Mouse (Mus musculus): ENCODE measurements around the gene Tmem156. TPM values are rescaled to one million over a fixed set of nuclear protein-coding genes. Genes with fewer than 3 reads are reported as not detected.
"Not testable (repeated sequence)": the region's sequence is repeated elsewhere in the genome, so short reads cannot be mapped to it uniquely, and the experiment has no call there.

Tmem156 gene
- not detected for total RNA-seq (2021)
- long read RNA-seq, experiment 1, result 0 reads
- long read RNA-seq, experiment 2, result 0 reads

DNA sequence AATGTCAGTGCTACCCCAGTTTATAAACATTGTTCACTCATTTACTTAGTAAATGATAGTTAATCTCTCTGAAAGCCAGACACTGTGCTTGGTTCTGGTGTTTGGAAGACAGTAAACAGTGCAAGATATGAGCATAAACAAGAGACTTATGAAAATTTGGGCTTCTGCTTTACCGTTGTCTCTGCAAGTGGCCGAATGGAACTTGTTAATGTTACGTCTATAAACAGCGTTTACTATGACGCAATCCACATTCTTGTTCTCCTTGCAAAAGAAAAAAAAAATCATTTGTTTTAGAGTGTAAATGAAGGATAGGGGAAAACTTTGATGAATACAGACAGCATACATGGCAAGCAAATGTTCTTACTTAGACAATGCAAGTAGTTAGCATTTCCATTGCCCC, at the start of gene Tmem156:
Gene Tmem156 (minus strand): TSS at position 212 of the 400 bp plus-strand sequence.
- no peak for DNase-seq

DNA sequence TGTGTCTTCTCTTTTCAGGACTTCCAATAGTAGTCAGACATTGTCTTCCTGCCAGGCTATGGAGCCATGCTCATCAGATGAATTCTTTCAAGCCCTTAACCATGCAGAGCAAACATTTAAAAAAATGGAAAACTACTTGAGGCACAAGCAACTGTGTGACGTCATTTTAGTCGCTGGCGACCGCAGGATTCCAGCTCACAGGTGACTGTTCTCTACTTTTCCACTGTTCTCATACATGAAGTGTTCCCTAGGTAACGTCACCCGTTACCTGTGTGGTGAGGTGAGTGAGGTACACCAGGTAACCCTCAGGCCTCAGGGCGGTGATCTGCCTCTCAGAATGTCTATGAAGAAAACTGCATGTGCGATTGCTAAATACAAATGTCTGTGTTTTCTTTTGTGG, 49.3 kb upstream of the Tmem156 start:
- DNase-seq, result no peak

DNA sequence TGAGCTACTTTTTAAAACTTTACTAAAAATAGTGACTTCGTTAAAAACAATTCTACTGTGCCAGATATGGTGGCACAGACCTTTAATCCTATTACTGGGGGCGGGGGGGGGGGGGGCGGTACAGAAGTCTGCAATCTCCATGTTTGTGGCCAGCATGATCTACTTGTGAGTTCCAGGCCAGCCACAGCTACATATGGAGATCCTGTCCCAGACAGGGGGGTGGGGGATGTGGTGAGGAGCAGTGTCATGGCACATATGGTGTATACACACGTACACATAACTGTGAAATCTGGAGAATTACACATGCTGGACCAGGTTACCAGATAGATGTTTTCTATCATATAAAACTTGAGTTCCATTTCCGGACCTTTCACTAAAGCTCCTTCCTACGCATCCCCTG, 45.1 kb upstream of the Tmem156 start:
- no peak for DNase-seq

DNA sequence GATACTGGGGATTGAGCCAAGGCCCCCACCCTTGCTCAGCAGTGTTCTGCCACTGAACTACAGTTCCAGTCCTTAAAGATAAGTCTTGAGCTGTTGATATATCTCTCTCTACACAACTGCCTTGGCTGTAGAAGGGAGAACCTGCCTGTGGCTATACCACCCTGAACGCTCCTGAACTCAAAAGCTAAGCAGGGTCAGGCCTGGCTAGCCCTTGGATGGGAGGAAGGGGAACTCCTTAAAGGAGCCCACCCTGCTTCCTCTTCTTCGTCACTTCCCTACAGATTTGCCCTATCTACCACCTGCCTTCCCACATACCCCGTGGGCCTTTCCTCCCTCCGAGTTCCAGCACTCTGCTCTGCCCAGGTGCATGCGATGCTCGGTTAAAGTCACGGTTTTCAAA, 44.2 kb upstream of the Tmem156 start:
- no peak for DNase-seq

DNA sequence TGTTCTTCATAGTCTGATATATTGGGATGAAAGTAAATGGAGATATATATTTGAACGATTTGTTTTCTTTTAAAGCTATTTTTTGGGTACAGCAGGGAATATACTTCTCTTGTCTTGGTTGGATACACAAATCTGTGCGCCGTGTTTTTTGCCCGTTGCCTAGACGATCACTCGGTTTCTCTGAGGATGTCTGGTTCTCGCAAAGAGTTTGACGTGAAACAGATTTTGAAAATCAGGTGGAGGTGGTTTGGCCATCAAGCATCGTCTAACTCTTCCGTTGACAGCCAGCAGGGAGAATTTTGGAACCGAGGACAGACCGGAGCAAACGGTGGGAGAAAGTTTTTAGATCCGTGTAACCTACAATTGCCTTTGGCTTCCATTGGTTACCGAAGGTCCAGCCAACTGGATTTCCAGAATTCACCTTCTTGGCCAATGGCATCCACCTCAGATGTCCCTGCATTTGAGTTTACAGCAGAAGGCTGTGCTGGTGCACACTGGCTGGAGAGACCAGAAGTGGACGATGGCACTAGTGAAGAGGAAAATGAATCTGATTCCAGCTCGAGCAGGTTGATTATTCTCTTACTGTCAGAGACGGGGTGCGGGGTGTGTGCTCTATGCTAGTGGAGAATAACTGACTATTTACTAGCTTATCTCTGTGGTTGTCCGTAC, 39.4 kb upstream of the Tmem156 start:
- DNase-seq, result no peak

DNA sequence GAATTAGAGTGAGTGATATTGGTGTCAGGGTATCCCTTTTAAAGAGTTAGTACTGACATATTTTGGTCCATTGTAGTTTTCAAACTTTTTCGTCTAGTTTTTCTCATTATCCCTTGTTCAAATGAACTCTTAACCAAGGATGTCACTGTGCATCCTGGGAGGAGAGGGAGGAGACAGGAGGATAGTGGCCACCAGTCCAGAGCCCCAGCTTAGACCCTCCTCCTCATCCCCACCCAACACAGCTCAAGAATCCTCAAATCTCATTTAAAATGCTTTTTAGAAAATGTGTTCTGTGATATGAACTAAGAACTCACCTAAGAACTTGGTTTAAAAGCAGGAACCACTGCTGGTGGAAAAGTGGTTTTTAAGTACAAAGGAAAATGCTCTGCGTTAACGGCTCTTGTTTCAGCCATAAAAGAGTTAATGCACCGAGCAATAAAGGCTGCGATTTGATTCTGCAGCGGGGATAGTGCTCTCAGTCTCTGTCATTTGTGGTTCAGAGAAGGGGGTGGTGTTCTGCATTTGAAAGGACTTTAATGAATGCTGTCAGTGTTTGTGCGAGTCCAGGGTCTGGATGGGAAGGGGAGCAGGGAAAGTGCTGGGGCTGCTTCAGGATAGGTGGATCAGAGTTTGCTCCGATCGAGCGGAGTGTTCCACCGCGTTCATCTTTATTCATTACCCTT, 38.7 kb upstream of the Tmem156 start:
- DNase-seq, result no peak

DNA sequence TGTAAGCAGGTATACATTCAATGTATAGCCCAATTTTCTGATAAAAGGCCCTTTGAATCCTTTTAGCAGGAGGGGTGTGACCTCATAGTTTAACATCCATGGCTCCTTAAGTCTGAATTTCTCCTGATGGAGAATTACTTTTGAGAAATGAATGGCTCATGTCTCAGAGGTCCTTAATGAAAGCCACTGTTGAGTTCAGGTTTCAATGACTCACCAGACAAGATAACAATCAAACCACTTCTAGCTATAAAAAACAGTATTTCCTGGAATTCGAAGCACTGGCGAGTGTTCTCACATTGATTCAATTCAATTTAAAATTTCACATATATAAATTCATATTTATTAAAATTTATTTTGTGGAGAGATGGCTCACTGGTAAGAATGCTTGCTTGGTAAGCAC, 36.5 kb upstream of the Tmem156 start:
- no peak for DNase-seq

DNA sequence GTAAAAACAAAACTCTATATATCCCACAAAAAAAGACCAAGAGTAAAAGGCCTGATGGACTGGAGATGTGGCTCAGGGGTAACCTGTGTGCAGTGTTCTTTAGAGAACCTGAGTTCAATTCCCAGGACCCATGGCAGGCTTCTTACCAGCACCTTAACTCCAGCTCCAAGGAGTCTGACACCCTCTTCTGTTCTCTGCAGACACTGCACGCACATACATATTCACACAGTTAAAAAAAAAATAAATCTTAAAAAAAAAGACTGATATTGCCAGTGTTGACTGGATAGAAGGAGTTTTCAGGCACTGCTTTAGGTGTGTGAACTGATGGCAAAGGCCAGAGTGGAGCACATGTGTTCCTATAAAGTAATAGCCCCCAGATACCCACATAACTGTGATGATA, 34.2 kb upstream of the Tmem156 start:
- no peak for DNase-seq

DNA sequence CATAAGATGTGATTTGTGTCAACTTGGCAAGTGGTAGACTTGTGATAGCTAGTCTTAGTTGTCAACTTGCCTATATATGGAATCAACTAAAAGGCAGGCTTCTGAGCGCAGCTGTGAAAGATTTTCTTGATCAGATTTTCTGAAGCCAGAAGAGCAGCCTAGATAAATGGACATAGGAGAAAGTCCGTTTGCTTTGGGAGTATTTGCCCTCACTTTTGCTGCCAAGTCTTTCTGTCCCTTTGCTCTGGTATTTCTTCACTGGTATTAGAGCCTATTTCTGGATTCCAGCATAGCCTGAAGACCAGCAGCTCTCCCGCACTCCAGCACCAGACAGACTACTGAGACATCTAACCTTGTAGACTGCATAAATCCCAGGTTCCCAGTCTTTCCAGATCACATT, 30.7 kb upstream of the Tmem156 start:
- no peak for DNase-seq

DNA sequence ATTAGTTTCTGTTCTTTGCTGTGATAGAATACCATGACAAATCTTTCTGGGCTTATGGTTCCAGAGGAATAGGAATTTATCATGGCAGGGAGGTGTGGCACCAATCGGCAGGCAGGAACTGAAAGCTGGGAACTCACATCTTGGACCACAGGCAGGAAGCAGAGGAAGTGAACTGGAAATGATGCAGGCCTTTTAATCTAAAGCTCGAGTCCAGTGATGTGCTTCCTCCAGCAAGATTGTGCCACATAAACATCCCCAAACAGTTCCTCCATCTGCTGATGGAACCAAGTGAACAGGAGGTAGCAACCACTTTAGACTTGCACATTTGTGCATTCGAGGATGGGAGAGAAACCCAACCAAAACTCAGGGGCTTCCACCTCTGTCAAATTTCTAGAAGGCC, 28.0 kb upstream of the Tmem156 start:
- no peak for DNase-seq

DNA sequence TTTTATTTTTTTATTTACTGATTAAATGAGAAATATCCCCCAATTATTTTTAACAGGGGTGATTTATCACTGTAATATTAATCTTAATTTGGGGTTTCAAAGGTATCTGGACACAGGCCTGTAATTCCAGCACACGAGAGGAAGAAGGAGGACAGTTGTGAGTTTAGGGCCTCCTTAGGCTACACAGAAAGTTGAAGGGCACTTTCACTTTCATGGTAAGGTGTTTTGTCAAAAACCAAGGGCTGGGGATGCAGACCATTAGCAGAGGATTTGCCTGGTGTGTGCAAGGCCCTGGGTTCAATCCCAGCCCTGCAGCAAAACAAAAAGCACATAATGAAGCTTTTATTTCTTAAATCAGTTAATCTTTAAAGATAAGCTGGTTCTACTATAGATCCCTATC, 27.6 kb upstream of the Tmem156 start:
- DNase-seq, result no peak

DNA sequence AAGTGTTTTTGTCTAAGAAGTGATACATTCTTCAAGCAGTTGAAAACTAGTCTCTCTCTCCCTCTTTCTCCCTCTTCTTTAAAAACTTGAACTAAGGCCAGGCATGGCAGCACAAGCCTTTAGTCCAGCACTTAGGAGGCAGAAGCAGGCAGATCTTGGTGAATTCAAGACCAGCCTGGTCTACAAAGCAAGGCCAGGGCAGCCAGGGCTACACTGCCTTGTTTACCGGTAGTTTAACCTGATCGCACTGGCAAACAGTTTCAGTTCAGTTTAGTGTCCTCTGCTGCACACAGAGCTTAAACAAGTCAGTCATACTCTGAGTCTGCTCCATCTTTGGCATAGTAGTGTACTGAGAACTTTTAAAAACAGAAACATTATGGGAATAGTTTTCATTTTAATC, 24.9 kb upstream of the Tmem156 start:
- no peak for DNase-seq

DNA sequence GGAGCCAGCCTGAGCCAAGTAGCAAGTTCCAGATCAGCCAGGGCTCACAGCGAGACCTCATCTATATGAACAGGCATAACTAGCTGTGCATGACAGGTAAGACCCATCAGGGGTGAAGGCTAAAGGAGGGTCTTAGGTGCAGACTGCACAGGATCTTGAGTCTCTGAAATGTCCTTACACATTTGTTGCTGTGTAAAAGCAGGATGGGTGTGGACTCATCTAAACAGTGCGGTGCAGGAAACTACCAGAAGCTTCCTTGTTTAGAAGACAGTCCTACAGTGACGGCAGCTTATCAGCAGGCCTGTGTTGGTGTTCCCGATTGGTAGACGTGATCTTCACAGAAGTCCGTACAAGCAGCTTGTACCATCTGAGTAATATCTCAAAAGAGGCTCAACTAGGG, 21.4 kb upstream of the Tmem156 start:
- no peak for DNase-seq

DNA sequence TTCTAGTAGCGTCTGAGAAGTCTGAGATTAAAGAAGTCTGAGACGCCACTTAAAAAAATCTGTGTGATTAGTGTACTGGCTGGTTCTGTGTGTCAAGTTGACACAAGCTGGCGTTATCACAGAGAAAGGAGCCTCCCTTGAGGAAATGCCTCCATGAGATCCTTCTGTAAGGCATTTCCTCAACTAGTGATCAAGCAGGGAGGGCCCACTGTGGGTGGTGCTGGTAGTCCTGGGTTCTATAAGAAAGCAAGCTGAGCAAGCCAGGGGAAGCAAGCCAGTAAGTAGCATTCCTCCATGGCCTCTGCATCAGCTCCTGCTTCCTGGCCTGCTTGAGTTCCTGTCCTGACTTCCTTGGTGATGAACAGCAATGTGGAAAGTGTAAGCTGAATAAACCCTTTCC, 20.3 kb upstream of the Tmem156 start:
- not testable (repeated sequence) for DNase-seq

DNA sequence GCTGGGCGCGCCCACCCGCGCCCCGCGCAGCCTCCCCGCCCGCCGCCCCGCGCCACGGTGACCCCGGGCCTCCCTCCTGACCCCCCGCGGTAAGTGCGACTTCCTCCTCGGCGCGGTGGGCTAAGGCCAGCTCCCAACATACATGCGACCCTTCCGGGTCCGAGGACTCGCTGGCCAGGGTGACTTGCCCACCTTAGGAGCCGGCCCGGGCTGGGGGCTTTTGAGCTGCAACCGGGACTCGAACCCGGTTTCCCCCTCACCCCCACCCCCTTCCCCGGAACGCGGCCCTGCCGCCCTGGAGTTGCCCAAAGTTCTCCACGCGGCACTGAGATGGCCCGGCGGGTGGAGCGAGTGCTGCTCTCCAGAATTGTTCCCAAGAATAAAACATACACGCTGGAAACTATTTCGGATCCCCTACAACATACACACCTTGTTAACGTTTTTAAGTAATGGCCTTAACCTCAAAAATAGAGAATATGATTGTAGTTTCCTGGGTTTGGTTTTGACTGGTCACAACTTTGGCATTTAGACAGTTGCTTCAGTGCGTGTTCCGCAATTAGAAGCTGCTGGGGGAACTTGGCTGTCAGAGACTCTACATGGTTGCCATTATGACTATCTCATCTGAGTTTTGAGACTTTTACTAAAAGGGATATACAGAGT, 16.0 kb upstream of the Tmem156 start:
- DNase-seq, result peak; percentile 30

DNA sequence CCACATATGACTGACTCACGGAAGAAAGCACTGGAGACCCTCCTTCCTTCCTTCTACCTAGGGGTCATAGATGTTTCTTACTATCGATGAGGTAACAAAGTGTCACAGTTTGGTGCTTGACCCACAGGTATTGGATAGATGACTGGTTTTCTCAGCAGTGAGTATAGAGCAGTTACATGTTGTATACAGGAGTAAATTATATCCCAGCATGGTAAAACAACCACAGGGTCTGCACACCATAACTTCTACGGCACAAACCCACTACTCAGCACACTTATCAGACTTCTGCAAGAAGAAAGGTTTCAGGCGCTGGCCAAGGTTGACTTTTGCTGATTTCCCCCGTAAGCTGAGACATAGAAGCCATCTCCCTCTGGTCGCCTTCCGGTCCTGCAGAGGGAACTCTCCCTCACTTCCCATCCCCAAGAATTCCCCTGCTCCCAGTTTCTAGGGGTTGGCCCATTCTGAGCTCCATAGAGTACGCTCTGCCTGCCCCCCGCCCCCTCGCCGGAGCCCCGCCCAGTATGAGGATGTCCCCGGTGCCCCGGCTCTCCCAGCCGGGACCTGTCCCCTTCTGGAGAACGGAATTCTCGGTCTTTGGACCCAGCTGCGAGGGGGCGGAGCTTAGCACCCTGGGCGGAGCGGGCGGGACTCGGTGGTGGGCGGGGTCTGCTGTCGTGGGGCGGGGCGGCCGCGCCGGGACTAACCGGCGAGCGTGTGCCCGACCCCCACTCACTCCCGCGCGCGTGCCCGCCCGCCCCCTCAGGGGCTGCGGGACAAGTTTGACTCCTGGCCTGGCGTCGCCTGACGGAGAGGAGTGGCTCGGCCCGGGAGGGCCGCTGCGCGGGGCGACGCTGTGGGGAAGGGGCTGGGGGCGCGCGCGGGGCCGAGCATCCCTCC, 15.2 kb upstream of the Tmem156 start, which contains the start of gene Klhl5:
Gene Klhl5 (plus strand): TSS at position 664 of the 897 bp plus-strand sequence.
- peak; percentile 87 for DNase-seq

DNA sequence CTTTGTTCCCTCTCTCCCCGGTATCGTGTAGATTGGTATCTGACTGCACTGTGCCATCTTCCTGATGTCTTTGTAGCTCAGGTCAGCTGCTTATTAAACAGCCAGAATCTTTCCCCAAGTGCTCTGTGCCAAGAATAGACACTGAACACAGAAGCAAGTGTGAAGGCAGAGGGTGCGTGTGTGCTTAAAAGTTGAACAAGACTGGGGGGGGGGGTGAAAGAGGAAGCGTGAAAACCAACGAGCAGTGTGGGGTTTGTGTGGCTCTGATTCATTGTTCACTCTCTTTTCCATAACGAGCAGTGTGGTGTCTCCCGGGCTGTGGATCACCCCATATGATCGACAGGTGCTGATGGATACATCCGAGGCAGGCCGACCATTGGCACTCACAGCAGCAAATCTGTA, 10.7 kb upstream of the Tmem156 start:
- no peak for DNase-seq

DNA sequence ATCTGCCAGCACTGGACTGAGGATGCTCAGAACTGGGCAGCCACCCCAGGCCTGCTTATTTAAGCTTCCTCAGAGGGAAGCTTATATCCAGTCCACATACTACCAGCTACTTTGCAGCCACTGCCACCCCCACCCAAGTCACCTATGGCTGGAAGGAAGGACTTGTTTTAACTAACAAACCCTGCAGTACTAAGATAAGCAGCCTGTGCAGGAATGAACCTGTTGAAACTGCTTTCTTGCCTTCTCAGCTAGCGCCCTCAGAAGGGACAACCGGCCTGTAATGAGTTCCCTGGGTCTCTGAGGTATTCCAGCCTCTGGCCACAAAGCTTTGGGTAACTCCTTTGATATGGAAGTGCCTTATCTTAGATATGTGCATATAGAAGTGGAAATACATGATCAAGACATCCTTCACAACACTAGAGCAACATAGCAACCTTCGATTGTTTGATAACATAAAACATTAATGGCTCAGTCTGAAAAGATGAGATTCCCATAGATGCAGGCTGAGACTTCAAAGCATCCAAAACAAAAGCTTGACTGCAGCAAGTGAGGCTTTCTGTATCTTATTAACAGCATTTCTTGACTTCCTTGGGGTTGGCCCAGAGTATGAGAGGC, 10.2 kb upstream of the Tmem156 start:
- DNase-seq, result no peak

DNA sequence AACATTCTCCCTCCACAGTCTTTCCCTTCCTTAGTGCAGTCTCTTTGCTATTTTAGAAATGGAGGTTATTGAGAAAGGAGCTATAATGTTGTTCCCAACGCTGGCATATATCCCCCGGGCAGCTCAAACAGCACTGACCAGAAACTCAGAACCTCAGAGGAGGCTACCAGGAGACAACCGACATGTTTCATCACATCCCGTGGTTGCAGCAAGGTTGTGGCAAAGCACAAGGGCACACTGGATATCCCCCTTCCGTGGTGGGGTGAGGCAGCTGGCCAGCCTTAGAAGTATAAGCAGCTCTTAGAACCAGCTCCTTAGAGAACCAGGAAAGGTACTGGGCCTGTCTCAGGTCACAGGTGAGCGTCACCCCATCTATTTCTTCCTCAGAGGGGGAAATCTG, 9.7 kb upstream of the Tmem156 start:
- DNase-seq, result no peak

DNA sequence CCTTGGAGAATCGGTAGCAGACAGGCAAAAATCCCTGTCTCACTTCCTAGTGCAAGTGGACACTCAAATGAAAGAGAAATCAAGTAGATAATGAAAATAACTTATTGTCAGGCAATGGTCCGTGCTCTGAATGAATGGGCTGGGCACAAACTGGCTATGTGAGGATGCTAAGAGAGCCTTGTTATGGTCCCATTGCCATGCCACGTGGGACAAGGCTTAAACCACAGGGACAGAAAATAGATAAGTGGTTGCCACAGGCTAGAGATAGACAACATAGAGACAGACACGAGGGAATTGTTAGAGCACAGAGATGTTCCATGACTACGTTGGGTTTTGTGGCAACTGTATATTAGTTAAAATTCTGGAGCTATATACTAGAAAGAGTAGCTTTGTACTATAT, 9.3 kb upstream of the Tmem156 start:
- no peak for DNase-seq

DNA sequence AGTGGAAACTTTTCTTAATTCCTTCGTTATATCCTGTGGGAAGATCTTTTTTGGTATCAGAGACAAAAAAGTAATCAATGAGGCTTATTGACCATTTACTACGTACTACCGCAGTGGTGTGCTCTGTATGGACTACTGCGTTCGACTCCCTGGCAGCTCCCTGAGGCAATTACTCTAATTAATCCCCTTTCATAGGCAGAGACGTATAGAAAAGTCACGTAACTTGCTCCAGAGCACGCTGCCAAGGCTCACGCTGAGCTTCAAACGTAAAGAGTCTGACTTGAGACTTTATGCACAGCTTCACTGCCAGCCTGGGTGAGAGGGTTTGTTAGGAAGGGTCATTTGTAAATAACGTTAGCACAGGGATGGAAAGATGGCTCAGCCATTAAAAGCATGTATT, 8.1 kb upstream of the Tmem156 start:
- DNase-seq, result no peak

DNA sequence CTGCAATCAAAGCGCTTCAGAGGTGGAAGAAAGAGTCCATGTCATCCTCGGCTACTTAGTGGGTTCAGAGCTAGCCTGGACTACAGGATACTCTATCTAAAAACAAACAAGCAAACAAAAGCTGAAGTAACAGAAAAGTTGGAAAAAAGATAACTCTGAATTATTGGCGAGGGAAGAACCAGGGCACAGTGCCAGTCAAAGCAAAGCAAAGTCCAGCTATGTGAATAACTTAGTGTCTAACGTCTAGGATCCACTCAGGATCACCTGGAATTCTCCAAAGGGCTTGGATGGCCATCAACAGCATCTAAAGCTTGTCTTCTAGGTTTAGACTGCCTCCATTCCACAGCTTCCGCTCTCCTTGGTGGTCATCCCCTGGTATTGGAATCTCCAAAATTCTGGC, 5.5 kb upstream of the Tmem156 start:
- no peak for DNase-seq
